Mouse (Mus musculus) megakaryocyte, embryonic 14.5 days (primary cell): ENCODE measurements around the gene C4b.

Source experiments
- FLI1 ChIP-seq: IDR thresholded peaks from 2 replicates; pipeline ENCODE4 v1.6.1; 2012; ENCODE audit warnings: low read length, inconsistent platforms, mixed read lengths
- GATA1 ChIP-seq: IDR thresholded peaks from 3 replicates; pipeline ENCODE4 v1.6.1; 2012; ENCODE audit warnings: mixed read lengths, low read length, inconsistent platforms, borderline replicate concordance

- TF ChIP-seq GATA1 (no peak), FLI1 (no peak)
Observed at GRCm38 (mm10) chr17:34692906-34693305, 50.8 kb downstream of the C4b start.
